Mouse (Mus musculus) ES-Bruce4 (cell line): ENCODE measurements around the gene Arhgef16. TPM values are rescaled to one million over a fixed set of nuclear protein-coding genes. Genes with fewer than 3 reads are reported as not detected.
A peak's percentile ranks its signal among the peaks of the same experiment; 100 is the strongest.

ENCODE experiments used
- H3K27ac ChIP-seq: 2 replicates; pipeline ENCODE4 v1.5.1; 2012; ENCODE audit warnings: low read length, inconsistent platforms; ENCODE audit not compliant: insufficient read depth
- H3K27me3 ChIP-seq: 2 replicates; pipeline ENCODE4 v1.6.1; 2012; ENCODE audit warnings: mild to moderate bottlenecking, low read length, inconsistent platforms; ENCODE audit not compliant: control insufficient read depth, poor library complexity, insufficient read depth, severe bottlenecking
- H3K36me3 ChIP-seq: 2 replicates; pipeline ENCODE4 v1.6.1; 2012; ENCODE audit warnings: inconsistent platforms, mild to moderate bottlenecking, low read length, moderate library complexity; ENCODE audit not compliant: control insufficient read depth, poor library complexity, insufficient read depth, severe bottlenecking
- H3K4me1 ChIP-seq: one replicate; pipeline ENCODE4 v1.8.1; 2011; ENCODE audit warnings: low read length; ENCODE audit not compliant: control insufficient read depth, insufficient read depth
- H3K4me3 ChIP-seq: 2 replicates; pipeline ENCODE4 v1.5.1; 2011; ENCODE audit warnings: low read depth, mild to moderate bottlenecking, low read length
- H3K9ac ChIP-seq: 2 replicates; pipeline ENCODE4 v1.6.1; 2012; ENCODE audit warnings: low read depth, mild to moderate bottlenecking, inconsistent platforms; ENCODE audit not compliant: poor library complexity, severe bottlenecking
- H3K9me3 ChIP-seq: replicated peaks from 2 replicates; pipeline ENCODE4 v1.6.1; 2012; ENCODE audit warnings: mild to moderate bottlenecking, low read length, inconsistent platforms; ENCODE audit not compliant: control insufficient read depth, poor library complexity, insufficient read depth, severe bottlenecking
- CTCF ChIP-seq: IDR thresholded peaks from one replicate; pipeline ENCODE4 v1.8.1; 2011; ENCODE audit warnings: low read depth, low read length
- EP300 ChIP-seq: IDR thresholded peaks from 2 replicates; pipeline ENCODE4 v1.6.1; 2011; ENCODE audit warnings: low read depth, low read length; ENCODE audit not compliant: insufficient read depth
- POLR2A ChIP-seq: IDR thresholded peaks from one replicate; pipeline ENCODE4 v1.8.1; 2011; ENCODE audit warnings: low read length; ENCODE audit not compliant: insufficient read depth
- polyA plus RNA-seq: library from polyadenylated mRNA; stranded (reverse); fragments of >200 nt; gene quantifications from 2 replicates; pipeline ENCODE4 v1.2.4, GENCODE M21; 2011; ENCODE audit warnings: low read depth; ENCODE audit not compliant: missing spikeins, insufficient read depth, insufficient read length

Arhgef16 gene
- polyA plus RNA-seq, 1 experiment: 38.5 TPM

GRCm38 (mm10) chr4:154273000-154273399 lies 28.5 kb downstream of the Arhgef16 start:
- no peaks in the 10 kb centered on the region for H3K27me3 ChIP-seq
- H3K27ac ChIP-seq: no peak overlapping the region
- no peaks in the 10 kb centered on the region for H3K36me3 ChIP-seq
- no peaks in the 10 kb centered on the region for H3K4me1 ChIP-seq
- TF ChIP-seq CTCF (peak; percentile 70), POLR2A (no peak), EP300 (no peak)
- no peak overlapping the region for H3K4me3 ChIP-seq
- no peak overlapping the region for H3K9ac ChIP-seq
- no peaks in the 10 kb centered on the region for H3K9me3 ChIP-seq

DNA sequence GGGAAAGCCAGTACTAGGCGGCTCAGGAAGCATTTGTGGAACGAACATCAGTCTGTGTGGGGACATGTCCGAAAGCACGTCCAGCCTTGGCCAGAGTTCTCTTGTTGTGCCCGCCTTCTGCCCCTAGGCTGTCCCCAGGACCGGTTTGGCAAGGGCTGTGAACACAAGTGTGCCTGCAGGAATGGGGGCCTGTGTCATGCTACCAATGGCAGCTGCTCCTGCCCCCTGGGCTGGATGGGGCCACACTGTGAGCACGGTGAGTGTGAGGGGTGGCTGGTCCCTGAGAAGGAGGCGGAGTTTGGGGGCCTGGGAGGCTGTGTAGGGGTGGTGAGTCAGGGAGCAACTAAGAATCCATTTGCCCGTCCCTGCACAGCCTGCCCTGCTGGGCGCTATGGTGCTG lies 32.0 kb downstream of the Arhgef16 start:
- H3K9me3 ChIP-seq: no peaks in the 10 kb centered on the region
- no peak overlapping the region for H3K27ac ChIP-seq
- no peaks in the 10 kb centered on the region for H3K27me3 ChIP-seq
- no peaks in the 10 kb centered on the region for H3K36me3 ChIP-seq
- no peaks in the 10 kb centered on the region for H3K4me1 ChIP-seq
- H3K4me3 ChIP-seq: no peak overlapping the region
- TF ChIP-seq POLR2A (no peak), EP300 (no peak; the same call in 1 of the 2 replicates), CTCF (no peak)
- H3K9ac ChIP-seq: no peak overlapping the region

GRCm38 (mm10) chr4:154267511-154267910 lies 34.0 kb downstream of the Arhgef16 start:
- Histone ChIP-seq H3K9me3 (no peaks in the 10 kb centered on the region), H3K27ac (no peak overlapping the region), H3K27me3 (no peaks in the 10 kb centered on the region), H3K4me3 (no peak overlapping the region), H3K9ac (no peak overlapping the region), H3K36me3 (no peaks in the 10 kb centered on the region), H3K4me1 (no peaks in the 10 kb centered on the region)
- no peak for TF ChIP-seq CTCF
- no peak for TF ChIP-seq POLR2A
- no peak for TF ChIP-seq EP300

GRCm38 (mm10) chr4:154262071-154262470 lies 39.4 kb downstream of the Arhgef16 start:
- H3K4me3 ChIP-seq: no peak overlapping the region
- H3K9ac ChIP-seq: no peak overlapping the region
- no peaks in the 10 kb centered on the region for H3K4me1 ChIP-seq
- no peaks in the 10 kb centered on the region for H3K36me3 ChIP-seq
- H3K27ac ChIP-seq: no peak overlapping the region
- H3K9me3 ChIP-seq: no peaks in the 10 kb centered on the region
- no peaks in the 10 kb centered on the region for H3K27me3 ChIP-seq
- no peak for TF ChIP-seq EP300
- no peak for TF ChIP-seq POLR2A
- no peak for TF ChIP-seq CTCF

GRCm38 (mm10) chr4:154260755-154261154 lies 40.7 kb downstream of the Arhgef16 start:
- Histone ChIP-seq H3K9me3 (no peaks in the 10 kb centered on the region), H3K27ac (no peak overlapping the region), H3K27me3 (no peaks in the 10 kb centered on the region), H3K36me3 (no peaks in the 10 kb centered on the region), H3K4me3 (no peak overlapping the region), H3K9ac (no peak overlapping the region), H3K4me1 (no peaks in the 10 kb centered on the region)
- TF ChIP-seq CTCF (no peak), EP300 (no peak), POLR2A (no peak)

- Histone ChIP-seq H3K4me3 (no peak overlapping the region), H3K27me3 (no peaks in the 10 kb centered on the region), H3K4me1 (no peaks in the 10 kb centered on the region), H3K9ac (no peak overlapping the region), H3K9me3 (no peaks in the 10 kb centered on the region), H3K36me3 (no peaks in the 10 kb centered on the region), H3K27ac (no peak overlapping the region)
- TF ChIP-seq EP300 (no peak), POLR2A (no peak), CTCF (no peak)
Observed at GRCm38 (mm10) chr4:154252537-154253255, 48.8 kb downstream of the Arhgef16 start.
